Mouse (Mus musculus) hindbrain, embryonic 13.5 days (tissue): Measurements from ENCODE around the gene Rxfp4. TPM values are rescaled to one million over a fixed set of nuclear protein-coding genes. Genes with fewer than 3 reads are reported as not detected.
"Not testable (repeated sequence)": the region's sequence is repeated elsewhere in the genome, so short reads cannot be mapped to it uniquely, and the experiment has no call there.

ENCODE experiments used
- ATAC-seq: fragments of 200-750 bp; cut with Nextera tagmentation; 2 replicates; pipeline ENCODE4 v1.8.0; 2017; ENCODE audit warnings: moderate TSS enrichment; ENCODE audit not compliant: low FRiP score
- H3K27ac ChIP-seq: fragments of 300-500 bp; sonication (generic); 2 replicates; pipeline ENCODE4 v1.5.1; 2015; ENCODE audit warnings: inconsistent platforms, mild to moderate bottlenecking, moderate library complexity
- H3K27me3 ChIP-seq: fragments of 300-500 bp; sonication (generic); 2 replicates; pipeline ENCODE4 v1.6.1; 2015; ENCODE audit warnings: mild to moderate bottlenecking, inconsistent platforms
- H3K36me3 ChIP-seq: fragments of 300-500 bp; sonication (generic); 2 replicates; pipeline ENCODE4 v1.6.1; 2015; ENCODE audit warnings: mild to moderate bottlenecking, inconsistent platforms
- H3K4me1 ChIP-seq: fragments of 300-500 bp; sonication (generic); replicated peaks from 2 replicates; pipeline ENCODE4 v1.6.1; 2015; ENCODE audit warnings: inconsistent platforms
- H3K4me2 ChIP-seq: fragments of 300-500 bp; sonication (generic); 2 replicates; pipeline ENCODE4 v1.6.1; 2015; ENCODE audit warnings: inconsistent platforms, mild to moderate bottlenecking, moderate library complexity
- H3K4me3 ChIP-seq: fragments of 300-500 bp; sonication (generic); 2 replicates; pipeline ENCODE4 v1.5.1; 2015; ENCODE audit warnings: mild to moderate bottlenecking, inconsistent platforms
- H3K9ac ChIP-seq: fragments of 300-500 bp; sonication (generic); 2 replicates; pipeline ENCODE4 v1.6.1; 2015; ENCODE audit warnings: mild to moderate bottlenecking, inconsistent platforms
- H3K9me3 ChIP-seq: fragments of 300-500 bp; sonication (generic); 2 replicates; pipeline ENCODE4 v1.6.1; 2016; ENCODE audit warnings: inconsistent platforms
- WGBS: fragments of 180-500 bp; shearing (Covaris S2); methylation state at CpG from one replicate; pipeline ENCODE4 v1.1.7; 2015; 5-methylcytosine and 5-hydroxymethylcytosine counted together
- polyA plus RNA-seq: library from polyadenylated mRNA; unstranded; fragments of >200 nt; fragmentation: Nextera tagmentation; extraction: Ambion mirVana; gene quantifications from 2 replicates; pipeline ENCODE4 v1.2.1, GENCODE M21; 2015

The Rxfp4 gene
- polyA plus RNA-seq, 1 experiment from 2014 or later: not detected

DNA sequence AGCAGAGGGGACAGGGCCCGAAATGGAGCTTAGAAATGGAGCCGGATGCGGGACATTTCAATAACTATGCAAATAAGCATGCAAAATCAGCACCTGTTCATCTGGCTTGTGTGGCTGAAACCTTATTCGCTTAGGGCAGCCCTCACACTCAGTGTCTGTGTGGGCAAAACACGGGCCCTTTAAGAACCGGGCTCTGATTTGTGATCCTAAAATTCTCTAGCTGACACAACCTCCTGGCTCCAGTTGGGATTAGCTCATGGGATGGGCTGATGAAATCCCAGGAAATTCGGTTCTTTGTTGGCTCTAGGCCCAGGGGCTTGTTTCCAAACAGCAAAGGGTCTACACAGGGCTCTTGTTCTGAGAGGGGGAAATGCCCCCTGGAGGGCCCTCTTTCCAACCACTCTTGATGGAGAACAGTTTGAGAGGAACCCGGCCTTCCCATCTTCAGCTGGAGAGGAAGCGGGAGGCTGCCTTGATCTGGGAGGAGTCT lies 37.0 kb downstream of the Rxfp4 start:
- Histone ChIP-seq H3K9me3 (no peaks in the 10 kb centered on the region), H3K9ac (peak overlapping the region; percentile 35; the same call in 1 of the 2 replicates), H3K4me2 (0 out of 2 replicates have a peak overlapping the region, but pooled peaks have one; percentile 2), H3K27me3 (no peaks in the 10 kb centered on the region), H3K4me3 (no peak overlapping the region), H3K36me3 (no peaks in the 10 kb centered on the region), H3K27ac (0 out of 2 replicates have a peak overlapping the region, but pooled peaks have one; percentile 23), H3K4me1 (peaks cover 28% of the 10 kb centered on the region)
- ATAC-seq: no peak
- WGBS: 47% methylated on average over 9 of the region's 9 CpGs

DNA sequence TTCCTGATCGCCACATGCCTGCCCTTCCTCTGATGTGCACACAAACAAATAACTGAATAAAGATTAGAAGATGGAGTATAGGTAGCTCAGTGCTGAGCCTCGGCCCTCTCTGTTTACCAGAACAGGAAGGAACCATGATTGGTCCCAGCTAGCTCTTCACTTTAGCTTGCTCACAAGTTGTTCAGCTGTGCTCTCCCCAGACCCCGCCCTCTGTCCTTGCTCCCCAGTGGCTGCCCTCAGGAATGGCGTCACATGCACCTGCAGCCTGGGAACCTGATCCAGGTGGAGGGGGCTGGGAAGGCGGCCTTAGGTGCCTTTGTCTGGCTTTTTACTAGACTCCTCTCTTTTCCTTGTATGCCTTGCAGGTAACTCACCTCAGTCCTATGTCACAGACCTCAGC lies 37.8 kb downstream of the Rxfp4 start:
- ATAC-seq: no peak
- Histone ChIP-seq H3K4me2 (no peak overlapping the region), H3K27ac (no peak overlapping the region), H3K9me3 (no peaks in the 10 kb centered on the region), H3K4me1 (peaks cover 21% of the 10 kb centered on the region), H3K27me3 (no peaks in the 10 kb centered on the region), H3K4me3 (no peak overlapping the region), H3K9ac (no peak overlapping the region), H3K36me3 (no peaks in the 10 kb centered on the region)
- WGBS: 69% methylated on average over 5 of the region's 5 CpGs

DNA sequence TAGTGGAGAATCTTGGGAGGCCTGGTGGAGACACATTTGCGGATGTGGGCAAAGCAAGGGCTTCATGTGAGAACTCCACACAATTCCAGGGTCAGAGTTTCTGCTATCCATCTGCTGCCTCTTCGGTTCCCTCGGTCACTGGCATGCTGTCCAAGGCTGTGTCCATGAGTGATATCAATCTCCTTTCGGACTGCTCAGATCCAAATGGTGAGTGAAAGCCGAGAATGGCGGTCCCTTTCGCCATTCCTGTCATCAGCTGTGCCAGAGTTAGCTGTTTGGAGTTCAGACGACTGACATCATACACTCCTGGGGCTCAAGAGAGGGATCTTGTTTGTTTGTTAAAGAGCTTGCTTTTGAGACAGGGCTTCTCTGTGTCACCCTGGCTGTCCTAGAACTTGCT lies 38.5 kb downstream of the Rxfp4 start:
- H3K4me2 ChIP-seq: no peak overlapping the region
- H3K9ac ChIP-seq: no peak overlapping the region
- no peak overlapping the region for H3K27ac ChIP-seq
- no peaks in the 10 kb centered on the region for H3K9me3 ChIP-seq
- WGBS: 80% methylated on average over 8 of the region's 8 CpGs
- no peak for ATAC-seq
- peaks cover 16% of the 10 kb centered on the region for H3K4me1 ChIP-seq
- no peak overlapping the region for H3K4me3 ChIP-seq
- H3K36me3 ChIP-seq: no peaks in the 10 kb centered on the region
- H3K27me3 ChIP-seq: no peaks in the 10 kb centered on the region

DNA sequence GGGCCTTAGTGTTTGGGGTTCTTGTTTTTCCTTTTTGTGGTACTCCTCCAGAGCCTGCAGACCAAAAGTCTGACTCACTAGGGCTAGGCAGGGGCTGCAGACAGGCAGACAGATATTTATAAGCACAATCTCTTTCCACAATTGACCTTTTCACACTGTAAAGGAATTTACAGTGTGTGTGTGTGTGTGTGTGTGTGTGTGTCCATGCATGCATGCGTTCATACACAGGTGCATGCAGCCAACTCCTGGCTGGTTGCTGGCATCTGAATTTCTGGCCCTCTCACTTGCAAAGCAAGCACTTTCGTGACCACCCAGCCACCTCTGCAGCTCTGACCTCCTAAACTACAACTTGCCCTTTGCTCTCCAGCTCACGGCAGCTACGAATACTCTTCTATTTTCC lies 43.9 kb downstream of the Rxfp4 start:
- Histone ChIP-seq H3K4me3 (no peak overlapping the region), H3K9ac (no peak overlapping the region), H3K4me1 (peaks cover 13% of the 10 kb centered on the region), H3K27me3 (no peaks in the 10 kb centered on the region), H3K27ac (no peak overlapping the region), H3K36me3 (no peaks in the 10 kb centered on the region), H3K9me3 (no peaks in the 10 kb centered on the region), H3K4me2 (no peak overlapping the region)
- no peak for ATAC-seq
- WGBS: 83% methylated on average over 4 of the region's 4 CpGs

DNA sequence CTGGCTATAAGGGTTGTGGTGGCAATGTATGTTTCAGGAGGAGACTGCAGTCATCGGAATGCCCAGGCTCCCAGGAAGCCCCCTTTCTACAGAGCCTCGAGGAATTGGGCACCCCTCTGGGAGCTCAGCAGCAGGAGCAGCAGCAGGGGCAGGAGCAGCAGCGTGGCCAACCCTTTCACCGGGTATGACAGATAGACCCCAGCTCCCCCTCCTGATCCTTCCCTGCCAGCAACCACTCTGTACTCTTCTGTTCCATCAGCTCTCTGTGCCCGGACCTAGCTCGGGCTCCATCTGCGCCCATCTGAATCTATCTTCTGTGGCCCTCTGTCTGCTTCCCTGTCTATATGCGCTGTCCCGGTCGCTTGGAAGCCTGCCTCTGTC lies 45.2 kb downstream of the Rxfp4 start:
- Histone ChIP-seq H3K9ac (peak overlapping the region; percentile 6; the same call in 1 of the 2 replicates), H3K36me3 (no peaks in the 10 kb centered on the region), H3K4me3 (peak overlapping the region; percentile 27), H3K9me3 (no peaks in the 10 kb centered on the region), H3K4me1 (peaks cover 13% of the 10 kb centered on the region), H3K27me3 (no peaks in the 10 kb centered on the region), H3K4me2 (peak overlapping the region; percentile 56), H3K27ac (no peak overlapping the region)
- peak; percentile 47 for ATAC-seq
- WGBS: 26% methylated on average over 10 of the region's 10 CpGs

DNA sequence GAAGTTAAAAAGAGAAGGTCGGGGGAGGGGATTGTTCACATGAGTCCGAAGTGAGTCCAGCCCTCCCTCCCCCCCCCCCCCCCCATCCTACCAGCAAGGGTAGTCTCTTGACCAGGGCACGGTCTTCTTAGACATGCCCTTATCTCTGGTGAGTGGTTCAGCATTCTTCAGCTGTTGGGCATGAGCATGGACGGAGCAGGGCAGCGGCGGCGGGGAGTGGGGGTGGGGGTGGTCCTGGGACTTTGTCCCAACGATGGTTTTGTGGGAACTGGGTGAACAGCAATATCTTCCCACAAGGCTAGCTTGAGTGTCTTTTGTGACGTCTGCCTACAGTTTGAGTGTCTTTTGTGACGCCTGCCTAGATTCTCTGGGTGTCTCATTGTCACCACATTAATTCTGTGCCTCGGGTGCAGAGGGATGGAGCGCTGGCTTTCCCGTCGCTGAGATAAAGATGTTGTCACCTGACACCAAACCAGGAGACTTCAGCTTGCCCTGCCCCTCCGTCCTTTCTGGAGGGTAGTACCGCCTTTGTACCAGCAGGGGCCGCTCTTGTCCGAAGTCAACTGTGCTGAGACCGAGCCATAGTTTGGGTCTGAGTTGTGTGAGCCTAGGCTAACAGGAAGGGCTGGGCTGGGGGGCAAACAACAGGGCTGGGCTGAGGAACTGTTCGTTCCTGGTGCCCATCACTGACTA lies 45.7 kb downstream of the Rxfp4 start:
- Histone ChIP-seq H3K4me3 (peak overlapping the region; percentile 27), H3K4me1 (peaks cover 13% of the 10 kb centered on the region), H3K4me2 (peak overlapping the region; percentile 56), H3K27ac (no peak overlapping the region), H3K9me3 (no peaks in the 10 kb centered on the region), H3K27me3 (no peaks in the 10 kb centered on the region), H3K9ac (peak overlapping the region; percentile 70), H3K36me3 (no peaks in the 10 kb centered on the region)
- under 1% methylated on average over 20 of the region's 20 CpGs for WGBS
- peak; percentile 90 for ATAC-seq

DNA sequence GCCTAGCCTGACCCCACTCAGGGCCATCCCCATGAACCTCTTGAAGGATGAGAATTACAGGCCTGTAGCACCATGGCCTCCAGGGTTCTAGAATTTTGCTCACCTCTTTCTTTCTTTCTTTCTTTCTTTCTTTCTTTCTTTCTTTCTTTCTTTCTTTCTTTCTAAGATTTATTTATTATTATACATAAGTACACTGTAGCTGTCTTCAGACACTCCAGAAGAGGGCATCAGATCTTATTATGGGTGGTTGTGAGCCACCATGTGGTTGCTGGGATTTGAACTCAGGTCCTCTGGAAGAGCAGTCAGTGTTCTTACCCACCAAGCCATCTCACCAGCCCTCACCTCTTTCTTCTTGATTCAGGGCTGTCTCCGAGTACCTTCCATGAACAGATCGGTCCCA lies 47.3 kb downstream of the Rxfp4 start, which contains the start of gene Arhgef2:
Gene Arhgef2, plus strand, starts transcription at position 301 of the 400 bp plus-strand sequence.
- not testable (repeated sequence) for H3K27me3 ChIP-seq, H3K27ac ChIP-seq, H3K9ac ChIP-seq, ATAC-seq, H3K36me3 ChIP-seq, H3K9me3 ChIP-seq, H3K4me3 ChIP-seq, H3K4me2 ChIP-seq
- 95% methylated on average over 2 of the region's 2 CpGs for WGBS
- peaks cover 13% of the 10 kb centered on the region for H3K4me1 ChIP-seq

DNA sequence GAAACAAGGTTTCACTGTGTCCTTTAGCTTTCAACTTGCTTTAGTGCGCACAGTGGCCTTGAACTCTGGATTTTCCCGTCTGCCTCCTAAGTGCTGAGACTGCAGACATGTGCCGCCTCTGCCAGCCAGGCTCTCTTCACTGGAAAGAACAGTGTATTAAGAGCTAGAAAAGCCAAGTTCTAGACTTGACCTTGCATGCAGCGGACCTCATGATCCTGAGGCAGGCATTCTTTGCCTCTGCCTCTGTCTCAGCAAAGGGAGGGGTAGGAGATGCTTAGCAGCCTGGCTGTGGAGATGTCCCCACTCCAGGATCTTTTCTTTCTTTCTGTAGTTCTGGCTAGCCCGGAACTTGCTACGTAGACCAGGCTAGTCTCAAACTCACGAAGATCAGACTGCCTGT lies 48.1 kb downstream of the Rxfp4 start:
- 90% methylated on average over 7 of the region's 7 CpGs for WGBS
- Histone ChIP-seq H3K4me1 (peaks cover 13% of the 10 kb centered on the region), H3K4me3 (no peak overlapping the region), H3K36me3 (no peaks in the 10 kb centered on the region), H3K9me3 (no peaks in the 10 kb centered on the region), H3K9ac (no peak overlapping the region), H3K27ac (no peak overlapping the region), H3K27me3 (no peaks in the 10 kb centered on the region), H3K4me2 (no peak overlapping the region)
- ATAC-seq: no peak

DNA sequence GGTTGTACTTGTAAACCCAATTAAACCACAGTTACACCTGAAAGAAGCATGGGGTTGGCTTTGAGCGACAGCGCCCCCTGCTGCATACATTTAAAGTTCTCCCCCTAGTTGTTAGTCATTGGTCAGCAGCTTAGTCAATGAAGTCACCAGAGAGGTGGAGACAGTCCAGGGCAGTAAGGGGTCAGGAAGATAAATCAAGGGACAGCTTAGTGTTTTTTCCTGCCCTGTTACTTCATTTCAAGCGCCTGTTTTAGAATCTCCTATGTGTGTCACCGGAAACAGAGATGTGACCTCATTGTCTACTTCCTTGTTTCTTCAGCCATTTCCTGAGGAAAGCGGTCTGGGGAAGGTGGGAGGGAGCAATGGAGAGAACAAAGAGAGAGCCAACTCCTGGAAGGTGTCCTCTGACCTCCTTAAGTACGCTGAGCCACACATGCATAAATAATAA lies 49.2 kb downstream of the Rxfp4 start:
- Histone ChIP-seq H3K9ac (no peak overlapping the region), H3K4me2 (no peak overlapping the region), H3K27ac (no peak overlapping the region), H3K27me3 (no peaks in the 10 kb centered on the region), H3K4me3 (no peak overlapping the region), H3K36me3 (no peaks in the 10 kb centered on the region), H3K9me3 (no peaks in the 10 kb centered on the region), H3K4me1 (peaks cover 13% of the 10 kb centered on the region)
- WGBS: 31% methylated on average over 6 of the region's 6 CpGs
- ATAC-seq: no peak

DNA sequence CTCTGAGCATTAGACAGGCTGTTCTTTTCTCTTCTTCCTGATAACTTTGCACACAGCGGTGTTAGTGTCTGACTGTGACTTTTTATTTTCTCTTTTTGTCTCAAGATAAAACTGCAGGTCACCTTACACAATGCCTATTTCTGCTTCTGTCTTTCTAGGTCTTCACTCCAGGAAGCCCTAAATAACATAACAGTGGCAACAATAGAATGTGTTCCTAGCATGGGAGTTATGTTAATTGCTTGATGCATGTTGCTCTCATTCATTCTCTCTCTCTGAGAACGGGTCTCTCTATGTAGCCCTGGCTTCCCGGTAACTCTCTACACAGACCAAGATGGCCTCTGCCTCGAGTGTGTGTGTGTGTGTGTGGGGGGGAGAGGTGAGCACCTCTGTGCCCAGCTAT lies 50.5 kb downstream of the Rxfp4 start:
- Histone ChIP-seq H3K9me3 (no peaks in the 10 kb centered on the region), H3K27me3 (no peaks in the 10 kb centered on the region), H3K27ac (no peak overlapping the region), H3K4me3 (no peak overlapping the region), H3K9ac (no peak overlapping the region), H3K4me1 (peaks cover 5% of the 10 kb centered on the region; the same call in 1 of the 2 replicates), H3K4me2 (no peak overlapping the region), H3K36me3 (no peaks in the 10 kb centered on the region)
- no peak for ATAC-seq
- WGBS: 72% methylated on average over 4 of the region's 4 CpGs

Other genes with a start within 250 kb of the Rxfp4 start
- 36.9 and 37.8 TPM in 2 replicates for gene Pmf1, start 242.8 kb downstream of the Rxfp4 start, polyA plus RNA-seq
- 32.5 and 32.8 TPM in 2 replicates for gene Slc25a44, start 228.0 kb downstream of the Rxfp4 start, polyA plus RNA-seq
- gene Sema4a, start 192.0 kb downstream of the Rxfp4 start, polyA plus RNA-seq: 25.5 and 27.4 TPM in 2 replicates
- 31.9 and 35.0 TPM in 2 replicates for gene Lmna, start 143.2 kb downstream of the Rxfp4 start, polyA plus RNA-seq
- 38.9 and 40.0 TPM in 2 replicates for gene Mex3a, start 120.7 kb downstream of the Rxfp4 start, polyA plus RNA-seq
- not detected in 2 replicates for gene Rab25, start 104.8 kb downstream of the Rxfp4 start, polyA plus RNA-seq
- 179 and 182 TPM in 2 replicates for gene Lamtor2, start 100.1 kb downstream of the Rxfp4 start, polyA plus RNA-seq
- 36.7 and 38.3 TPM in 2 replicates for gene Ubqln4, start 99.4 kb downstream of the Rxfp4 start, polyA plus RNA-seq
- 154 and 163 TPM in 2 replicates for gene Ssr2, start 77.3 kb downstream of the Rxfp4 start, polyA plus RNA-seq
- gene Arhgef2, start 47.2 kb downstream of the Rxfp4 start, polyA plus RNA-seq: 160 and 165 TPM in 2 replicates
- 97.7 and 99.4 TPM in 2 replicates for gene Khdc4, start 32.7 kb upstream of the Rxfp4 start, polyA plus RNA-seq
- 57.9 and 59.0 TPM in 2 replicates for gene Rit1, start 63.7 kb upstream of the Rxfp4 start, polyA plus RNA-seq
- 212 and 215 TPM in 2 replicates for gene Syt11, start 122.0 kb upstream of the Rxfp4 start, polyA plus RNA-seq
- gene Gon4l, start 182.1 kb upstream of the Rxfp4 start, polyA plus RNA-seq: 13.0 and 13.9 TPM in 2 replicates